Mouse (Mus musculus) embryo, embryonic 10.5 days (tissue): Measurements from ENCODE around the gene Creb3l4.

Experiments
- DNase-seq: peaks from one replicate; pipeline ENCODE4 v3.0.0-alpha.2; 2015; ENCODE audit warnings: low spot score

Creb3l4 gene

DNA sequence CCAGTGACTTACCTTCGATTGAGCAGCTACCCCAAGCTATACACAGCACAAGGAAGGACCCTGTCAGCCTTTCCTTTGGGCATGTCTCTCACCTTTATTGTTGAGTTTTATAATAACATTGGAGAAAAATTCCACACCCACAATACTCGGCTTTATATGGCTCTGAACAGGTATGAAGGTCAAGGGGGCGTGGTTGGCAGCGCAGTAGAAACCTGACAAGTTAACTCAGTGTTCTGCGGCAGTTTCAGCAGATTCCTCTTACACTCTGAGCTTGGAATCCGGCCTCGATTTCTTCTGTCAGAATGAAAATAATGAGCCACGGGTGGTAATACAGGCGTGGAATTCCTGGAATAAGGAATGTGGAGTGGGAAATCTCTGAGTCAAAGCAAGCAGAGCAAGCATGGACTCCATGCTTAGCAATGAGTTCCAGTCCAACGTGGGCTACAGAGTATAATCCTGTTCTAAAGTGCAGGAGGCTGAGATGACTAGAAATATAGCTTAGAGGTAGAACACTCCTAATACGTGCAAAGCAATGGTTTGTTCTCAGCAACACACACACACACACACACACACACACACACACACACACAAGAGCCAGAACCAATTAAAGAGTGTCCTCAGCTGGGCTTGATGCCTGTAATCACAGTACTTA, 52.3 kb downstream of the Creb3l4 start:
- DNase-seq: no peak
